Mouse (Mus musculus) CH12.LX (cell line): ENCODE results near the gene Tradd. TPM values are rescaled to one million over a fixed set of nuclear protein-coding genes. Genes with fewer than 3 reads are reported as not detected.
"Not testable (repeated sequence)": the region's sequence is repeated elsewhere in the genome, so short reads cannot be mapped to it uniquely, and the experiment has no call there.

Experiments
- DNase-seq: peaks from one replicate; pipeline ENCODE4 v3.0.0-alpha.2; 2013; ENCODE audit errors: extremely low read depth
- H3K27ac ChIP-seq: 2 replicates; pipeline ENCODE4 v1.5.1; 2012; ENCODE audit warnings: low read depth, mild to moderate bottlenecking, control low read depth, moderate library complexity; ENCODE audit not compliant: insufficient read depth
- H3K27me3 ChIP-seq: replicated peaks from 2 replicates; pipeline ENCODE3; 2012; ENCODE audit warnings: inconsistent platforms
- H3K36me3 ChIP-seq, 2 experiments: replicated peaks in 1 of 2; 2 replicates each; pipeline versions ENCODE3 to v1.6.1; 2012; ENCODE audit warnings: inconsistent platforms in 1 of 2, low read length in 1 of 2, mild to moderate bottlenecking in 1 of 2, mixed read lengths in 1 of 2, moderate library complexity in 1 of 2; ENCODE audit not compliant: control insufficient read depth in 1 of 2, insufficient read depth in 1 of 2
- H3K4me1 ChIP-seq, 2 experiments: 2 replicates each; pipeline ENCODE4 v1.6.1; 2012; ENCODE audit warnings: inconsistent platforms in 1 of 2, moderate library complexity in 1 of 2; ENCODE audit not compliant: insufficient read depth in 2 of 2, control insufficient read depth in 1 of 2
- H3K4me2 ChIP-seq: 2 replicates; pipeline ENCODE4 v1.6.1; 2012; ENCODE audit warnings: low read depth, mild to moderate bottlenecking, control low read depth; ENCODE audit not compliant: poor library complexity, insufficient read depth, severe bottlenecking
- H3K4me3 ChIP-seq, 3 experiments: fragments of 150-350 bp in 1 of 3; sonication (generic) in 1 of 3; replicated peaks in 1 of 3; 2 replicates each; pipeline versions ENCODE3 to v1.5.1; 2011 to 2012; ENCODE audit warnings: low read depth in 2 of 3, low read length in 2 of 3, mild to moderate bottlenecking in 2 of 3, moderate library complexity in 2 of 3, control low read depth in 1 of 3, improper control_type of control experiment in 1 of 3, inconsistent platforms in 1 of 3, mixed read lengths in 1 of 3; ENCODE audit not compliant: poor library complexity in 1 of 3
- H3K79me2 ChIP-seq: replicated peaks from 2 replicates; pipeline ENCODE4 v1.6.1; 2012; ENCODE audit warnings: mild to moderate bottlenecking, moderate library complexity; ENCODE audit not compliant: control insufficient read depth, poor library complexity, insufficient read depth, severe bottlenecking; ENCODE audit errors: extremely low read depth
- H3K9ac ChIP-seq: 2 replicates; pipeline ENCODE4 v1.6.1; 2012; ENCODE audit warnings: low read depth, mild to moderate bottlenecking, control low read depth, moderate library complexity; ENCODE audit not compliant: insufficient read depth
- H3K9me3 ChIP-seq: replicated peaks from 2 replicates; pipeline ENCODE3; 2012; ENCODE audit warnings: low read length, inconsistent platforms, mixed read lengths
- CTCF ChIP-seq, 2 experiments: IDR thresholded peaks in 1 of 2; conservative IDR thresholded peaks in 1 of 2; 2 replicates each; pipeline ENCODE4 v1.5.1; 2011 to 2012; ENCODE audit warnings: low read depth in 2 of 2, low read length in 2 of 2, improper control_type of control experiment in 1 of 2, inconsistent platforms in 1 of 2, mild to moderate bottlenecking in 1 of 2, moderate library complexity in 1 of 2
- E2F4 ChIP-seq: IDR thresholded peaks from 2 replicates; pipeline ENCODE4 v1.6.1; 2011; ENCODE audit warnings: low read depth, low read length, improper control_type of control experiment; ENCODE audit not compliant: insufficient replicate concordance
- JUN ChIP-seq: IDR thresholded peaks from 2 replicates; pipeline ENCODE4 v1.6.1; 2011; ENCODE audit warnings: low read depth, mild to moderate bottlenecking, low read length, improper control_type of control experiment, moderate library complexity; ENCODE audit not compliant: insufficient read depth
- JUND ChIP-seq: conservative IDR thresholded peaks from 2 replicates; pipeline ENCODE4 v1.6.1; 2011; ENCODE audit warnings: low read depth, low read length, improper control_type of control experiment
- KAT2A ChIP-seq: IDR thresholded peaks from 2 replicates; pipeline ENCODE4 v1.6.1; 2012; ENCODE audit warnings: low read length, improper control_type of control experiment, inconsistent platforms; ENCODE audit not compliant: insufficient replicate concordance
- MAFK ChIP-seq: IDR thresholded peaks from 2 replicates; pipeline ENCODE4 v1.6.1; 2011; ENCODE audit warnings: low read length, improper control_type of control experiment; ENCODE audit not compliant: insufficient replicate concordance
- MXI1 ChIP-seq: IDR thresholded peaks from 2 replicates; pipeline ENCODE4 v1.6.1; 2011; ENCODE audit warnings: mild to moderate bottlenecking, low read depth, low read length, improper control_type of control experiment
- MYC ChIP-seq: IDR thresholded peaks from 2 replicates; pipeline ENCODE4 v1.6.1; 2011; ENCODE audit warnings: low read depth, mild to moderate bottlenecking, improper control_type of control experiment, low read length
- NELFE ChIP-seq: IDR thresholded peaks from 2 replicates; pipeline ENCODE4 v1.6.1; 2011; ENCODE audit warnings: low read depth, low read length, improper control_type of control experiment
- RAD21 ChIP-seq: IDR thresholded peaks from 2 replicates; pipeline ENCODE4 v1.6.1; 2011; ENCODE audit warnings: low read depth, mild to moderate bottlenecking, low read length, improper control_type of control experiment, moderate library complexity
- TCF12 ChIP-seq: IDR thresholded peaks from 2 replicates; pipeline ENCODE4 v1.6.1; 2014; ENCODE audit warnings: low read depth, mild to moderate bottlenecking, inconsistent platforms, low read length, improper control_type of control experiment
- USF2 ChIP-seq: conservative IDR thresholded peaks from 2 replicates; pipeline ENCODE4 v1.6.1; 2011; ENCODE audit warnings: low read depth, low read length, improper control_type of control experiment
- ZKSCAN1 ChIP-seq: IDR thresholded peaks from 2 replicates; pipeline ENCODE4 v1.6.1; 2012; ENCODE audit warnings: low read depth, inconsistent platforms, low read length, improper control_type of control experiment, borderline replicate concordance
- dilution Hi-C: fragments of 300-500 bp; cut with MboI; formaldehyde crosslinking; loops from 2 replicates; pipeline ENCODE4 v1.14.3; 2020; ENCODE audit warnings: low sequenced_read_pairs; ENCODE audit not compliant: extremely low pct_unique_long_range_greater_than_20kb, extremely low pct_ligation_motif_present
- in situ Hi-C: fragments of 300-500 bp; cut with MboI; formaldehyde crosslinking; loops from 3 replicates; pipeline ENCODE4 v1.14.3; 2019; ENCODE audit warnings: low sequenced_read_pairs, low pct_ligation_motif_present, low pct_unique_long_range_greater_than_20kb, mixed read lengths
- polyA plus RNA-seq: library from polyadenylated mRNA; unstranded; fragments of >175 nt; gene quantifications from 2 replicates; pipeline ENCODE4 v1.2.1, GENCODE M21; 2012; ENCODE audit warnings: low read depth; ENCODE audit not compliant: insufficient read length
- total RNA-seq, 2 experiments: library from RNA; depleted of rRNA; stranded (reverse); fragments of 300-350 nt in 1 of 2; fragments of >200 nt in 1 of 2; gene quantifications; 2 replicates each; pipeline ENCODE4 v1.2.3; 2012 to 2014

The Tradd gene
- total and polyA plus RNA-seq, 3 experiments: 18.6 to 30.8 (median 20.4) TPM

DNA sequence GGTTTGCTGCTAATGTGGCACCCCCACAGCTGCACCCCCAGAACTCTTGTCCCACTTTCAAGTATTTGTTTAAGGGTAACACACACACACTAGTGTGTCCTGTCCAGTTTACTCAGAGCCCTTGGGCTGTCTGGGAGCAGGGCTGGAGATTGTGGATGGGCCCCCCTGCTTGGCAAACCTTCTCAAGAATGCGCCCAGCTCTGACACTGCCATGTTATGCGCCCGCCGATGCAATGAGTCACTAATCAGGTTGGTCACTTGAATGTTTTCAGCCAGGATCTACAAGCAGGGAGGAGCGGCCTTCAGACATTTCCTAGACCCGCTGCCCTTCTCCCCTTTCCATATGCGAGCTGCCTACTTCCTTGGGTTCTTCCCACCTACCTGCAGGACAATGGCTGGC is 28.1 kb upstream of the Tradd start:
- in situ Hi-C loops: loop anchor here (5.0 kb wide), 1 partner anchor 35 kb away; the partner anchor contains the start of gene B3gnt9

DNA sequence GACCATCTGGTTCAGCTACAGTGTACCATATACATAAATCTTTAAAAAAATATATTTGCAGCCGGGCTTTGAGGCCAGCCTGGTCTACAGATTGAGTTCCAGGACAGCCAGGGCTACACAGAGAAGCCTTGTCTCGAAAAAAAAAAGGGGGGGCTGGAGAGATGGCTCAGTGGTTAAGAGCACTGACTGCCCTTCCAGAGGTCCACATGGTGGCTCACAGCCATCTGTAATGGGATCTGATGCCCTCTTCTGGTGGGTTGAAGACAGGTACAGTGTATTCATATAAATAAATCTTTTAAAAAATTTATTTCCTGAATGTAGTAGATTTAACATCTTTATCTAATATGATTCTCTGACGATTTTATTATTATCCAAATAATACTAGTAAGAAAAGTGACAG is 27.4 kb upstream of the Tradd start:
- H3K4me3 ChIP-seq, H3K9ac ChIP-seq, H3K9me3 ChIP-seq, H3K4me2 ChIP-seq, H3K79me2 ChIP-seq, DNase-seq, H3K27ac ChIP-seq, dilution Hi-C loops, H3K27me3 ChIP-seq: not testable (repeated sequence)
- TF ChIP-seq RAD21 (peak; percentile 12), CTCF (conservative IDR thresholded peaks at IDR 0.05 in 1 of 2, IDR thresholded peaks at IDR 0.05 in 1 of 2; ENCODE audit: low read depth in 2 of 2, low read length in 2 of 2) (peak in 1 of 2 experiments; percentile 42; a peak in 2 of 4 replicates), MYC (peak; percentile 64; the same call in 1 of the 2 replicates)
- Histone ChIP-seq H3K36me3 (peaks cover 0 to 13% of the 10 kb centered on the region in 2 experiments), H3K4me1 (peaks cover 13 to 40% of the 10 kb centered on the region in 2 experiments)
- in situ Hi-C loops: loop anchor here (5.0 kb wide), 1 partner anchor 35 kb away; the partner anchor contains the start of gene B3gnt9

More for the DNA sequence above, 28.1 kb upstream of the Tradd start:
- H3K9me3 ChIP-seq: no peaks in the 10 kb centered on the region
- no peak overlapping the region for H3K4me2 ChIP-seq
- H3K79me2 ChIP-seq: no peaks in the 10 kb centered on the region
- no peak overlapping the region for H3K27ac ChIP-seq
- no peak overlapping the region for H3K9ac ChIP-seq
- dilution Hi-C loops: no loop called here
- peaks cover 13 to 40% of the 10 kb centered on the region in 2 experiments for H3K4me1 ChIP-seq
- H3K4me3 ChIP-seq: no peak overlapping the region
- peaks cover 0 to 13% of the 10 kb centered on the region in 2 experiments for H3K36me3 ChIP-seq
- TF ChIP-seq KAT2A (no peak), JUN (no peak), USF2 (no peak), NELFE (no peak), MXI1 (no peak), MAFK (no peak), ZKSCAN1 (no peak), RAD21 (no peak), E2F4 (no peak), TCF12 (no peak), JUND (no peak)
- no peaks in the 10 kb centered on the region for H3K27me3 ChIP-seq
- no peak for DNase-seq

DNA sequence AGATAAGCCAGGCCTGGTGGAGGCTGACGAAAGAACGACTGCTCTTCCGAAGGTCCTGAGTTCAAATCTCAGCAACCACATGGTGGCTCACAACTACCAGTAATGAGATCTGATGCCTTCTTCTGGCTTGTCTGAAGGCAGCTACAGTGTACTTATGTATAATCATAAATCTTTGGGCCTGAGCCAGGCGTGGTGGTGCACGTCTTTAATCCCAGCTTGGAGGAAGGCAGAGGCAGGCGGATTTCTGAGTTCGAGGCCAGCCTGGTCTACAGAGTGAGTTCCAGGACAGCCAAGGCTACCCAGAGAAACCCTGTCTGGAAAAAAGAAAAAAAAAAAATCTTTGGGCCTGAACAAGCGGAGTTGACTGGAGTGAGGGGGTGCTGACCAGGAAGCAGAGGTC is 27.0 kb upstream of the Tradd start:
- H3K4me1 ChIP-seq: peaks cover 13 to 40% of the 10 kb centered on the region in 2 experiments
- H3K27me3 ChIP-seq, dilution Hi-C loops, H3K9me3 ChIP-seq, H3K9ac ChIP-seq, H3K27ac ChIP-seq, H3K79me2 ChIP-seq, DNase-seq, H3K4me3 ChIP-seq, H3K4me2 ChIP-seq: not testable (repeated sequence)
- in situ Hi-C loops: loop anchor here (5.0 kb wide), 1 partner anchor 34 kb away; the partner anchor contains the start of gene B3gnt9
- H3K36me3 ChIP-seq: peaks cover 0 to 15% of the 10 kb centered on the region in 2 experiments
